Mouse (Mus musculus): Measurements from ENCODE around the gene Tbrg1. TPM values are rescaled to one million over a fixed set of nuclear protein-coding genes. Genes with fewer than 3 reads are reported as not detected.
A peak's percentile ranks its signal among the peaks of the same experiment; 100 is the strongest.

Tbrg1 gene
- total RNA-seq, 1 experiment = 120 TPM

GRCm38 (mm10) chr9:37613182-37613910, 43.8 kb downstream of the Tbrg1 start, which contains the start of gene Spa17:
Gene Spa17, minus strand, starts transcription at chr9:37613722.
- TF ChIP-seq ZC3H11A (IDR thresholded peaks at IDR 0.05; ENCODE audit: borderline replicate concordance, low read depth, low read length) = no peak
- TF ChIP-seq CHD2 (IDR thresholded peaks at IDR 0.05; ENCODE audit: low read depth, low read length) = no peak
- peak; percentile 29; the same call in 1 of the 2 replicates for TF ChIP-seq MAFK (IDR thresholded peaks at IDR 0.05; ENCODE audit: insufficient read depth, low read depth, low read length)
- peak; percentile 100 for TF ChIP-seq ZNF384 (IDR thresholded peaks at IDR 0.05; ENCODE audit: low read depth, low read length)
- peak; percentile 74 for TF ChIP-seq HCFC1 (IDR thresholded peaks at IDR 0.05; ENCODE audit: borderline replicate concordance, insufficient read depth, low read length)
- Histone ChIP-seq H3K4me1 (ENCODE audit: control insufficient read depth in 2 of 2, insufficient read depth in 2 of 2, low read length in 2 of 2, poor library complexity in 1 of 2) (peaks cover 0 to 1% of the 10 kb centered on the region in 2 experiments; a peak in 2 of 4 replicates), H3K9me3 (ENCODE audit: control insufficient read depth, insufficient read depth, low read depth, low read length) (no peaks in the 10 kb centered on the region), H3K27ac (ENCODE audit: insufficient read depth, low read depth, low read length, poor library complexity, severe bottlenecking) (no peak within 1 kb of the TSS; the same call in 1 of the 2 replicates), H3K4me3 (ENCODE audit: insufficient read depth in 1 of 2, low read depth in 1 of 2, low read length in 2 of 2, poor library complexity in 1 of 2, severe bottlenecking in 1 of 2) (peak within 1 kb of the TSS; percentile 75 to 85), H3K9ac (ENCODE audit: insufficient read depth, low read depth, low read length, poor library complexity, severe bottlenecking) (peak within 1 kb of the TSS; percentile 70), H3K36me3 (ENCODE audit: control insufficient read depth, insufficient read depth, low read length, poor library complexity, severe bottlenecking) (no peaks in the 10 kb centered on the region)
- in situ Hi-C loops (cut with MboI; ENCODE audit: low sequenced_read_pairs in 2 of 2, unreplicated experiment in 2 of 2) = loop anchor here (10.0 to 25.0 kb wide), 2 partner anchors 189 to 201 kb away; partner anchors contain the start of gene Robo4 (in 1 of the 2)
- peak; percentile 91 for DNase-seq (ENCODE audit: low read depth, low spot score)

DNA sequence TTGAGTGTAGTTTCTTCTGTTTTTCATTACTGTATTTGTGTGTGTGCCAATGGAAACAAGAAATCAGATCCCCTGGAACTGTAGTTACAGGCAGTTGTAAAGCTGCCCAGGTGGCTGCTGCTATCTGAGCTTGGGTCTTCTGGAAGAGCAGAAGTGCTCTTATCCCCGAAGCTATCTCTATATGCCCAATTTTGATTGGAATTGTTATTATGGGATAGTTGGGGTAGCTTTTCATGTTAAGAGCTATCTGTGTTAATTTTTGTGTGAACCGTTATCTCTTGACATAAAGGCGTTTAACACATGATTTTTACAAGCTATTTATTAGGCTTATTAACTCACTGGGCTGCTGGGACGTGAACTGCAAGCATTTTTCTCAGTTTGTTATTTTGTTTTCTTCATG, 47.6 kb downstream of the Tbrg1 start:
- Histone ChIP-seq H3K36me3 (ENCODE audit: control insufficient read depth, insufficient read depth, low read length, poor library complexity, severe bottlenecking) (no peaks in the 10 kb centered on the region), H3K4me3 (ENCODE audit: insufficient read depth in 1 of 2, low read depth in 1 of 2, low read length in 2 of 2, poor library complexity in 1 of 2, severe bottlenecking in 1 of 2) (no peak overlapping the region), H3K27ac (ENCODE audit: insufficient read depth, low read depth, low read length, poor library complexity, severe bottlenecking) (no peak overlapping the region), H3K9ac (ENCODE audit: insufficient read depth, low read depth, low read length, poor library complexity, severe bottlenecking) (no peak overlapping the region), H3K9me3 (ENCODE audit: control insufficient read depth, insufficient read depth, low read depth, low read length) (no peaks in the 10 kb centered on the region), H3K4me1 (ENCODE audit: control insufficient read depth in 2 of 2, insufficient read depth in 2 of 2, low read length in 2 of 2, poor library complexity in 1 of 2) (peaks cover 0 to 1% of the 10 kb centered on the region in 2 experiments; a peak in 2 of 4 replicates)
- in situ Hi-C loops (cut with MboI; ENCODE audit: low sequenced_read_pairs in 2 of 2, unreplicated experiment in 2 of 2) = loop anchor here in 1 of 2 experiments (25.0 kb wide), 1 partner anchor 197 kb away; the partner anchor contains the start of gene Robo4
- TF ChIP-seq ZC3H11A (IDR thresholded peaks at IDR 0.05; ENCODE audit: borderline replicate concordance, low read depth, low read length) = no peak
- TF ChIP-seq MAFK (IDR thresholded peaks at IDR 0.05; ENCODE audit: insufficient read depth, low read depth, low read length) = no peak
- no peak for TF ChIP-seq CHD2 (IDR thresholded peaks at IDR 0.05; ENCODE audit: low read depth, low read length)
- TF ChIP-seq ZNF384 (IDR thresholded peaks at IDR 0.05; ENCODE audit: low read depth, low read length) = no peak
- TF ChIP-seq HCFC1 (IDR thresholded peaks at IDR 0.05; ENCODE audit: borderline replicate concordance, insufficient read depth, low read length) = no peak
- DNase-seq (ENCODE audit: low read depth, low spot score) = no peak

DNA sequence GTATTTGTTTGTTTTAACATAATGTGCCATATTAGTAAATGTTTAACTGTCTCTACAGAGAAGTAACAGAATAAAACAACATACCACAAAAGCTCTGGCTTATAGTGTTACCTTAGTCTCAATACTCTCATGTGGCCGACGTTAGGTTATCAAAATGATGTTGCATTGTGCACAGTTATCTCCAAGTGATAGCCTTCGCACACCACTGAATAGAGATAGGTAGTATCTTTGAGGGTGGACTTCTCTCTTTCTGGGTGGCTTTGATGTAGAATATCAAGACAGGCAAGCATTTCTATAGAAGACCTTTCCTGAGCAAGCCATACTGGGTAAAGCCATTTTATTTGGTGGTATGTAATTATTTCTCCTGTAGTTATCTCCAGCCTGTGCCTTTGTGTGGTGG, 52.0 kb downstream of the Tbrg1 start:
- H3K9ac ChIP-seq (ENCODE audit: insufficient read depth, low read depth, low read length, poor library complexity, severe bottlenecking) = no peak overlapping the region
- no peak for DNase-seq (ENCODE audit: low read depth, low spot score)
- H3K9me3 ChIP-seq (ENCODE audit: control insufficient read depth, insufficient read depth, low read depth, low read length) = no peaks in the 10 kb centered on the region
- no peaks in the 10 kb centered on the region for H3K4me1 ChIP-seq (ENCODE audit: control insufficient read depth in 2 of 2, insufficient read depth in 2 of 2, low read length in 2 of 2, poor library complexity in 1 of 2)
- H3K4me3 ChIP-seq (ENCODE audit: insufficient read depth in 1 of 2, low read depth in 1 of 2, low read length in 2 of 2, poor library complexity in 1 of 2, severe bottlenecking in 1 of 2) = no peak overlapping the region
- H3K27ac ChIP-seq (ENCODE audit: insufficient read depth, low read depth, low read length, poor library complexity, severe bottlenecking) = no peak overlapping the region
- no peak for TF ChIP-seq MAFK (IDR thresholded peaks at IDR 0.05; ENCODE audit: insufficient read depth, low read depth, low read length)
- TF ChIP-seq ZNF384 (IDR thresholded peaks at IDR 0.05; ENCODE audit: low read depth, low read length) = no peak
- no peak for TF ChIP-seq CHD2 (IDR thresholded peaks at IDR 0.05; ENCODE audit: low read depth, low read length)
- TF ChIP-seq ZC3H11A (IDR thresholded peaks at IDR 0.05; ENCODE audit: borderline replicate concordance, low read depth, low read length) = no peak
- TF ChIP-seq HCFC1 (IDR thresholded peaks at IDR 0.05; ENCODE audit: borderline replicate concordance, insufficient read depth, low read length) = no peak
- H3K36me3 ChIP-seq (ENCODE audit: control insufficient read depth, insufficient read depth, low read length, poor library complexity, severe bottlenecking) = no peaks in the 10 kb centered on the region
- in situ Hi-C loops (cut with MboI; ENCODE audit: low sequenced_read_pairs in 2 of 2, unreplicated experiment in 2 of 2) = loop anchor here in 1 of 2 experiments (25.0 kb wide), 1 partner anchor 193 kb away; the partner anchor contains the start of gene Robo4

DNA sequence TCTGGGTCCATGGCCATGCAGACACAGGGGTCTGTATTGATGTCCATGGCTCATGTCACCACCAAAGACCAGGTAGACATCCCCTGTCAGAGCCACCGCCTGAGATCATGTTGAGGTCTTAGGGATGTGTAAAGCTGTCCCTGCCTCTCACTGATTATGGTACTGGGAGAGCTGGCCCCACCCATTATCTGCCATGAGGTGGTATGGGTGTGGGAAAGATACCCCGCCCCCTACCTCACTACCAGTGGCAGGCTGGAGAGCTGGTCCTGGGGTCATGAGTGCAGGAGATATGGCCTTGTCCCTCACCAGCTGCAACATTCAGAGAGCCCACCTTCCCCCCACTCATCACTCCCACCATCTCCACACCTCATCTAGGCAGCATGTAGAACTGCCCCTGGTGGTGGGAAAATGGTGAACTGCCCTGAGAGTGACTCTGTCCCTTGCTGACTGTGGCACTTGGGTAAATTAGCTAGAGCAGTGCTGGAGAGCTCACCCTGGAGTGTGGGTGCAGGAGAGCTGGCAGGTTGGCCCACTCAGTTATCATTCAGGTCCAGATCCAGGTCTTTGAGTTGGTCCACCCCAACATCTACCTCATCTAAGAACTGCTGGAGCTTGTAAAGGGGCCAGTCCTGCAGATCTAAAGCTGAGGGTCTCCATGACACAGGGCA, 56.4 kb downstream of the Tbrg1 start:
- TF ChIP-seq MAFK (IDR thresholded peaks at IDR 0.05; ENCODE audit: insufficient read depth, low read depth, low read length) = no peak
- TF ChIP-seq HCFC1 (IDR thresholded peaks at IDR 0.05; ENCODE audit: borderline replicate concordance, insufficient read depth, low read length) = no peak
- TF ChIP-seq ZNF384 (IDR thresholded peaks at IDR 0.05; ENCODE audit: low read depth, low read length) = no peak
- no peak for TF ChIP-seq ZC3H11A (IDR thresholded peaks at IDR 0.05; ENCODE audit: borderline replicate concordance, low read depth, low read length)
- TF ChIP-seq CHD2 (IDR thresholded peaks at IDR 0.05; ENCODE audit: low read depth, low read length) = no peak
- no peak overlapping the region for H3K4me3 ChIP-seq (ENCODE audit: insufficient read depth in 1 of 2, low read depth in 1 of 2, low read length in 2 of 2, poor library complexity in 1 of 2, severe bottlenecking in 1 of 2)
- in situ Hi-C loops (cut with MboI; ENCODE audit: low sequenced_read_pairs in 2 of 2, unreplicated experiment in 2 of 2) = loop anchor here in 1 of 2 experiments (25.0 kb wide), 1 partner anchor 188 kb away; the partner anchor contains the start of gene Robo4
- H3K9me3 ChIP-seq (ENCODE audit: control insufficient read depth, insufficient read depth, low read depth, low read length) = no peaks in the 10 kb centered on the region
- no peak for DNase-seq (ENCODE audit: low read depth, low spot score)
- no peak overlapping the region for H3K9ac ChIP-seq (ENCODE audit: insufficient read depth, low read depth, low read length, poor library complexity, severe bottlenecking)
- H3K36me3 ChIP-seq (ENCODE audit: control insufficient read depth, insufficient read depth, low read length, poor library complexity, severe bottlenecking) = no peaks in the 10 kb centered on the region
- no peaks in the 10 kb centered on the region for H3K4me1 ChIP-seq (ENCODE audit: control insufficient read depth in 2 of 2, insufficient read depth in 2 of 2, low read length in 2 of 2, poor library complexity in 1 of 2)
- H3K27ac ChIP-seq (ENCODE audit: insufficient read depth, low read depth, low read length, poor library complexity, severe bottlenecking) = no peak overlapping the region

Other genes with a start within 250 kb of the Tbrg1 start
- 1.2 and 1.4 TPM in 2 replicates for gene Robo3, start 224.1 kb downstream of the Tbrg1 start, total RNA-seq (2012; rRNA removed)
- gene Msantd2, start 168.0 kb downstream of the Tbrg1 start, total RNA-seq (2012; rRNA removed) = 66.9 and 81.3 TPM in 2 replicates
- 6.5 and 6.9 TPM in 2 replicates for gene Esam, start 129.2 kb downstream of the Tbrg1 start, total RNA-seq (2012; rRNA removed)
- gene Vsig2, start 118.1 kb downstream of the Tbrg1 start, total RNA-seq (2012; rRNA removed) = 4.8 and 6.7 TPM in 2 replicates
- 0.40 and 0.63 TPM in 2 replicates for gene Nrgn, start 104.4 kb downstream of the Tbrg1 start, total RNA-seq (2012; rRNA removed)
- 8.5 and 13.7 TPM in 2 replicates for gene Siae, start 101.6 kb downstream of the Tbrg1 start, total RNA-seq (2012; rRNA removed)
- gene Spa17, start 43.6 kb downstream of the Tbrg1 start, total RNA-seq (2012; rRNA removed) = 0.95 and 2.7 TPM in 2 replicates
- 0.13 TPM in 1 of 2 replicates, not detected in the other for gene Panx3, start 11.9 kb upstream of the Tbrg1 start, total RNA-seq (2012; rRNA removed)
- gene Olfr160, start 58.9 kb upstream of the Tbrg1 start, total RNA-seq (2012; rRNA removed) = not detected in 2 replicates
- gene Olfr874, start 87.8 kb upstream of the Tbrg1 start, total RNA-seq (2012; rRNA removed) = 0.22 TPM in 1 of 2 replicates, not detected in the other
- gene Olfr875, start 114.5 kb upstream of the Tbrg1 start, total RNA-seq (2012; rRNA removed) = not detected in 2 replicates
- gene Olfr876, start 145.7 kb upstream of the Tbrg1 start, total RNA-seq (2012; rRNA removed) = not detected in 2 replicates
- gene Olfr877, start 197.0 kb upstream of the Tbrg1 start, total RNA-seq (2012; rRNA removed) = not detected in 2 replicates
- gene Olfr145, start 239.4 kb upstream of the Tbrg1 start, total RNA-seq (2012; rRNA removed) = not detected in 2 replicates

Measured in ES-E14 (cell line).